Mouse (Mus musculus) heart, postnatal 0 days (tissue): Measurements from ENCODE around the gene Pdlim4.

Experiments used
- CTCF ChIP-seq: IDR thresholded peaks from 2 replicates; pipeline ENCODE4 v1.5.1; 2016; ENCODE audit warnings: antibody characterized with exemption, control low read depth, low read depth
- EP300 ChIP-seq: IDR thresholded peaks from 2 replicates; pipeline ENCODE4 v1.6.1; 2016; ENCODE audit warnings: antibody characterized with exemption, low read depth

GRCm38 (mm10) chr11:54028044-54028951 lies 40.5 kb downstream of the Pdlim4 start, which contains the start of gene Slc22a4:
- peak; percentile 29 for TF ChIP-seq CTCF
- TF ChIP-seq EP300 = no peak
